Mouse (Mus musculus) lung, adult 2 months (tissue): ENCODE measurements at regions not wholly inside any gene's neighbourhood (a gene's known extent, or its start where the extent isn't known, plus 50 kb on each side); places are given as distances from the start of the nearest gene placed in this dataset.

ENCODE experiments used
- CTCF ChIP-seq: fragments of 200-500 bp; IDR thresholded peaks from 2 replicates; pipeline ENCODE4 v1.5.1; 2011; ENCODE audit warnings: mild to moderate bottlenecking, low read length, control low read depth; ENCODE audit not compliant: insufficient read depth
- POLR2A ChIP-seq: fragments of 200-500 bp; IDR thresholded peaks from 2 replicates; pipeline ENCODE4 v1.6.1; 2011; ENCODE audit warnings: low read depth, mild to moderate bottlenecking, control low read depth, low read length, borderline replicate concordance; ENCODE audit errors: extremely low read depth

- TF ChIP-seq CTCF (no peak), POLR2A (no peak)
Measured at GRCm38 (mm10) chr2:9481678-9482345, 399.2 kb upstream of the 4930412O13Rik start.
